Mouse (Mus musculus) C3H10T1/2 (cell line): ENCODE data around the gene Gm5128. TPM values are rescaled to one million over a fixed set of nuclear protein-coding genes. Genes with fewer than 3 reads are reported as not detected.

Source experiments
- polyA plus RNA-seq, 2 experiments: library from polyadenylated mRNA; unstranded; fragments of >200 nt; fragmentation: generic; extraction: Trizol; gene quantifications; one replicate each; pipeline ENCODE4 v1.2.1; 2012; ENCODE audit warnings: missing spikeins in 2 of 2

Gene Gm5128
- not detected for polyA plus RNA-seq

DNA sequence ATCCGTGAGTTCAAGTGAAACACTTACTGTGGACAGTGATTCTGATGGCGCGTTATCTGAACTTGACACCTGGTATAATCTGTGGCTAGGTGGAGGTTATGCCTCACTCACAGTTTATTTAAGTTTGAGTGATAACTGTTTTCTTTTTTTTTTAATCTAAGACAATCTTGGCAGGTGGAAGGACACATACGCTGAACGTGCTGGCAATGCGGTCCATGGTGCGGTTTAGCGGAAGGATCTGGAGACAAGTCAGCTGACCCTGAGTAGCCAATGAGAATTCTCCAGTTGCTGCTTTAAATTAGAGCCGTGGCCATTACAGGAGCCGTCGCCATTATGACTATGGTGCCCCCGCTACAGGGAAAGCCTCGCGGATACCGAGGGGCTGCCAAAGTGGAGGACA, at the start of gene Gm5128:
TSS of gene Gm5128 (plus strand) at position 301 of the 400 bp plus-strand sequence.

Other genes starting within 250 kb of the Gm5128 start
- not detected for gene Gm15023, start 195.7 kb upstream of the Gm5128 start, polyA plus RNA-seq
- not detected for gene Tceal6, start 162.6 kb upstream of the Gm5128 start, polyA plus RNA-seq
- not detected for gene Pramel3, start 71.0 kb upstream of the Gm5128 start, polyA plus RNA-seq
- not detected for gene Gm7903, start 60.6 kb downstream of the Gm5128 start, polyA plus RNA-seq
- not detected for gene AV320801, start 121.3 kb downstream of the Gm5128 start, polyA plus RNA-seq
- gene Nxf7, start 225.5 kb downstream of the Gm5128 start, polyA plus RNA-seq = under 1 TPM in 1 of 2 experiments, not detected in 1; 0.02 TPM